Mouse (Mus musculus) MEL (cell line): Measurements from ENCODE around the gene Rpl38.

ENCODE experiments used
- CTCF ChIP-seq, 3 experiments: IDR thresholded peaks in 2 of 3; conservative IDR thresholded peaks in 1 of 3; 2 replicates each; pipeline ENCODE4 v1.5.1; 2011 to 2012; ENCODE audit warnings: low read length in 3 of 3, low read depth in 2 of 3, mild to moderate bottlenecking in 2 of 3, improper control_type of control experiment in 1 of 3, inconsistent platforms in 1 of 3, mixed read lengths in 1 of 3, moderate library complexity in 1 of 3; ENCODE audit not compliant: control insufficient read depth in 1 of 3, insufficient read depth in 1 of 3, poor library complexity in 1 of 3, severe bottlenecking in 1 of 3
- NELFE ChIP-seq: IDR thresholded peaks from 2 replicates; pipeline ENCODE4 v1.6.1; 2011; ENCODE audit warnings: low read depth, low read length, improper control_type of control experiment

- TF ChIP-seq CTCF (IDR thresholded peaks at IDR 0.05 in 2 of 3, conservative IDR thresholded peaks at IDR 0.05 in 1 of 3; ENCODE audit: control insufficient read depth in 1 of 3, insufficient read depth in 1 of 3, low read depth in 2 of 3, low read length in 3 of 3, poor library complexity in 1 of 3, severe bottlenecking in 1 of 3): peak in 1 of 3 experiments; percentile 8; a peak in 1 of 6 replicates
- no peak for TF ChIP-seq NELFE
Observed at GRCm38 (mm10) chr11:114668741-114669623, 658 bp downstream of the Rpl38 start.
